Mouse (Mus musculus) kidney, adult 9 months (tissue): ENCODE data around the gene Olfr1107.

ENCODE experiments used
- DNase-seq: peaks from one replicate; pipeline ENCODE4 v3.0.0; 2022

Olfr1107 gene

DNA sequence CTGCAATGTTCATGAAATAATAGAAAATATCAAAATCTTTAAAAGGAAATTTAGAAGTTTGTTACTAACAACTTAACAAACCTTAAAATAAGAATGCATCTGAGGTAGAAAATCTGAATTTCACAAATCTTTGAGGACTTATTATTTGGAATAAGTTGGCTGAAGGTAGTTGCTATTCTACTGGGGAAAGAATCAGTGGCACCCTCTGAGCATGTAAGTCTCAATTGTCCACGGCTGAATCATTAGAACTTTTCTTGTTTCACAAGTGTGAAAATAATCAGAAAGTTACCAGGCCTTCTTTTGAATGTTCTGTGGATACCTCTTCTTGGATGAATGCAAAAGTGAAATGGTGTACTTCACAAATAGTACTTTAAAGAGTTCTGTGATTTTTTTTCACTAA is at the start of gene Olfr1107:
Gene Olfr1107 (minus strand): TSS at position 101 of the 400 bp plus-strand sequence.
- no peak for DNase-seq

GRCm38 (mm10) chr2:87114467-87114866 is 38.9 kb upstream of the Olfr1107 start, which contains the start of gene Olfr259:
TSS of gene Olfr259 (minus strand) at chr2:87114567.
- DNase-seq: no peak

- DNase-seq: no peak
Measured at GRCm38 (mm10) chr2:87095908-87096307, 20.3 kb upstream of the Olfr1107 start, which contains the start of gene Olfr1109. TSS of gene Olfr1109 (minus strand) at chr2:87096008.

DNA sequence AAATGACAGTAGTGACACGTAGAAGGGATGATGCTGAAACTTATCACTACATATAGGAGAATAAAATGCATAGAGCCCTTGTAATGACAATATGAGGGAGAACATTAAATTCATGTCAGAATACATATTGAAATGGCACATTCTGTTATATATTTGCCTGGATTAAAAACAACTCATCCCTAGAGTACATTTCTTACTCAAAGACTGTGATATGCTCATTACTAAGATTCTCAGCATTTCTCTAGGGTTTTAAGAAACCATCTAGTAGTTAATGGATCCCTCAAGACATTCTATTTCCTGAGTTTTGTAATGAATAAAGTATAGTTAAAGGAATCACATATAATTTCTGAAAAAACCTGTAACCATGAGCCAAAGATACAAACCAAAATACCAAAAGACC is 23.4 kb downstream of the Olfr1107 start, which contains the start of gene Olfr1106:
Gene Olfr1106 (minus strand): TSS at position 101 of the 400 bp plus-strand sequence.
- no peak for DNase-seq

GRCm38 (mm10) chr2:87036431-87036830 is 39.2 kb downstream of the Olfr1107 start, which contains the start of gene Olfr1105:
TSS of gene Olfr1105 (minus strand) at chr2:87036531.
- DNase-seq: no peak

GRCm38 (mm10) chr2:87026980-87027379 is 48.6 kb downstream of the Olfr1107 start, which contains the start of gene Olfr1104:
TSS of gene Olfr1104 (minus strand) at chr2:87027080.
- no peak for DNase-seq
